Mouse (Mus musculus): ENCODE measurements around the gene Ehhadh. TPM values are rescaled to one million over a fixed set of nuclear protein-coding genes. Genes with fewer than 3 reads are reported as not detected.

Gene Ehhadh
- polyA plus RNA-seq, 1 experiment from 2014 or later = 2.9 TPM

GRCm38 (mm10) chr16:21829711-21830110 is 42.1 kb upstream of the Ehhadh start:
- ATAC-seq (ENCODE audit: insufficient number of reproducible peaks, insufficient read depth, low FRiP score, low read depth) = no peak
- H3K4me3 ChIP-seq (ENCODE audit: low read depth, low read length) = no peak overlapping the region
- H3K4me1 ChIP-seq (ENCODE audit: control insufficient read depth, insufficient read depth, low read length) = no peaks in the 10 kb centered on the region
- H3K4me2 ChIP-seq (replicated peaks; ENCODE audit: low read depth, low read length) = no peak overlapping the region
- no peaks in the 10 kb centered on the region for H3K36me3 ChIP-seq (ENCODE audit: control insufficient read depth, insufficient read depth, low read length)
- WGBS = 37% methylated on average over 5 of the region's 5 CpGs
- H3K27ac ChIP-seq (ENCODE audit: low read length) = no peak overlapping the region
- H3K9me3 ChIP-seq (ENCODE audit: control insufficient read depth, low read depth, low read length) = no peaks in the 10 kb centered on the region
- no peaks in the 10 kb centered on the region for H3K27me3 ChIP-seq (ENCODE audit: control insufficient read depth, insufficient read depth, low read length)
- H3K9ac ChIP-seq (replicated peaks; ENCODE audit: low read depth, low read length) = no peak overlapping the region

DNA sequence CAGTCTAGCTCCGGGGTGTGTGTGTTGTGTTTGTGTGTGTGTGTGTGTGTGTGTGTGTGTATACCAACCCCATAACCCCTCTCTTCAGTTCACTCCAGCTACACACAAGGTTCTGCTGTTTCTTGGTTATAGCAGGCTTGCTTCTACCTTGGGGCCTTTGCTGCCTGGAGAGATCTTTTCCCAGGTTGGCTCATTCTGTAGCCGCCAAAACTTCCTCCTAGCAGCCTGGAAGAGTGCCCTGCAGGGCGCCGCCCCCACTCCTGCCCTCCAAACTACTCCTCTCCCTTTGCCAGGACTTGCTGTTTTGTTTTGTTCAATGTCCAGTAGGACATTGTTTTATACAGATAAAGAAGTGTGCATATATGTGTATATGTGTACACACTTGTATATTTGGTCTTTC is 40.0 kb upstream of the Ehhadh start:
- Histone ChIP-seq H3K4me3 (ENCODE audit: low read depth, low read length) (no peak overlapping the region), H3K27me3 (ENCODE audit: control insufficient read depth, insufficient read depth, low read length) (no peaks in the 10 kb centered on the region), H3K9me3 (ENCODE audit: control insufficient read depth, low read depth, low read length) (no peaks in the 10 kb centered on the region), H3K27ac (ENCODE audit: low read length) (no peak overlapping the region), H3K4me1 (ENCODE audit: control insufficient read depth, insufficient read depth, low read length) (no peaks in the 10 kb centered on the region), H3K36me3 (ENCODE audit: control insufficient read depth, insufficient read depth, low read length) (no peaks in the 10 kb centered on the region), H3K4me2 (replicated peaks; ENCODE audit: low read depth, low read length) (no peak overlapping the region), H3K9ac (replicated peaks; ENCODE audit: low read depth, low read length) (no peak overlapping the region)
- WGBS = 73% methylated on average over 4 of the region's 4 CpGs
- ATAC-seq (ENCODE audit: insufficient number of reproducible peaks, insufficient read depth, low FRiP score, low read depth) = no peak

- no peaks in the 10 kb centered on the region for H3K9me3 ChIP-seq (ENCODE audit: control insufficient read depth, low read depth, low read length)
- H3K9ac ChIP-seq (replicated peaks; ENCODE audit: low read depth, low read length) = no peak overlapping the region
- WGBS = 43% methylated on average over 4 of the region's 4 CpGs
- H3K36me3 ChIP-seq (ENCODE audit: control insufficient read depth, insufficient read depth, low read length) = no peaks in the 10 kb centered on the region
- H3K27ac ChIP-seq (ENCODE audit: low read length) = no peak overlapping the region
- no peaks in the 10 kb centered on the region for H3K27me3 ChIP-seq (ENCODE audit: control insufficient read depth, insufficient read depth, low read length)
- H3K4me3 ChIP-seq (ENCODE audit: low read depth, low read length) = no peak overlapping the region
- no peak for ATAC-seq (ENCODE audit: insufficient number of reproducible peaks, insufficient read depth, low FRiP score, low read depth)
- no peak overlapping the region for H3K4me2 ChIP-seq (replicated peaks; ENCODE audit: low read depth, low read length)
- no peaks in the 10 kb centered on the region for H3K4me1 ChIP-seq (ENCODE audit: control insufficient read depth, insufficient read depth, low read length)
Measured at GRCm38 (mm10) chr16:21827153-21827552, 39.5 kb upstream of the Ehhadh start.

GRCm38 (mm10) chr16:21825612-21826031 is 38.0 kb upstream of the Ehhadh start:
- Histone ChIP-seq H3K36me3 (ENCODE audit: control insufficient read depth, insufficient read depth, low read length) (no peaks in the 10 kb centered on the region), H3K9ac (replicated peaks; ENCODE audit: low read depth, low read length) (no peak overlapping the region), H3K27ac (ENCODE audit: low read length) (no peak overlapping the region), H3K4me1 (ENCODE audit: control insufficient read depth, insufficient read depth, low read length) (no peaks in the 10 kb centered on the region), H3K4me3 (ENCODE audit: low read depth, low read length) (no peak overlapping the region), H3K4me2 (replicated peaks; ENCODE audit: low read depth, low read length) (no peak overlapping the region), H3K27me3 (ENCODE audit: control insufficient read depth, insufficient read depth, low read length) (no peaks in the 10 kb centered on the region), H3K9me3 (ENCODE audit: control insufficient read depth, low read depth, low read length) (no peaks in the 10 kb centered on the region)
- no peak for ATAC-seq (ENCODE audit: insufficient number of reproducible peaks, insufficient read depth, low FRiP score, low read depth)
- 55% methylated on average over 9 of the region's 9 CpGs for WGBS

DNA sequence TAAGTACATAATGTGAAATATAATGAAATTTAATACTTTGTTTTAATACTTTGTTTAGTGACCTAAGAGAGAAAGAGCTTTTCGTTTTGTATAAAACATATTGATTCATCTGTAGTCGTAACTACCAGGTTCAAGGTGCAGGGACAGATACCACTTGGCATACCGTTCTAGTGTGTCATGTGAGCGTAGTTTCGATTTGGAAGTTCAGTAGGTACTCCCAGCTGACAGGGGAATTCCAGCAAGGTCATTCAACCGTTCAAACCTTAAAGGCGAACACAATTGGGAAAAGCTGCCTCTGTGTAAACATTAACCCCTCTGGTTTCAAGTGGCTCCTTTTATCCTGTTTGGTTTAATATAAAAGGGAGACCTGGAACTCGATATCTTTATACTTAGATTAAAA is 31.0 kb upstream of the Ehhadh start:
- no peaks in the 10 kb centered on the region for H3K9me3 ChIP-seq (ENCODE audit: control insufficient read depth, low read depth, low read length)
- no peak overlapping the region for H3K9ac ChIP-seq (replicated peaks; ENCODE audit: low read depth, low read length)
- H3K4me1 ChIP-seq (ENCODE audit: control insufficient read depth, insufficient read depth, low read length) = 0 out of 2 replicates have a peak, but pooled peaks cover 2% of the 10 kb centered on the region
- no peaks in the 10 kb centered on the region for H3K36me3 ChIP-seq (ENCODE audit: control insufficient read depth, insufficient read depth, low read length)
- H3K27me3 ChIP-seq (ENCODE audit: control insufficient read depth, insufficient read depth, low read length) = no peaks in the 10 kb centered on the region
- no peak overlapping the region for H3K4me3 ChIP-seq (ENCODE audit: low read depth, low read length)
- 48% methylated on average over 8 of the region's 8 CpGs for WGBS
- no peak for ATAC-seq (ENCODE audit: insufficient number of reproducible peaks, insufficient read depth, low FRiP score, low read depth)
- H3K4me2 ChIP-seq (replicated peaks; ENCODE audit: low read depth, low read length) = no peak overlapping the region
- H3K27ac ChIP-seq (ENCODE audit: low read length) = no peak overlapping the region

- ATAC-seq (ENCODE audit: insufficient number of reproducible peaks, insufficient read depth, low FRiP score, low read depth) = no peak; the same call in 1 of the 2 replicates
Measured at GRCm38 (mm10) chr16:21818132-21818531, 30.5 kb upstream of the Ehhadh start.

DNA sequence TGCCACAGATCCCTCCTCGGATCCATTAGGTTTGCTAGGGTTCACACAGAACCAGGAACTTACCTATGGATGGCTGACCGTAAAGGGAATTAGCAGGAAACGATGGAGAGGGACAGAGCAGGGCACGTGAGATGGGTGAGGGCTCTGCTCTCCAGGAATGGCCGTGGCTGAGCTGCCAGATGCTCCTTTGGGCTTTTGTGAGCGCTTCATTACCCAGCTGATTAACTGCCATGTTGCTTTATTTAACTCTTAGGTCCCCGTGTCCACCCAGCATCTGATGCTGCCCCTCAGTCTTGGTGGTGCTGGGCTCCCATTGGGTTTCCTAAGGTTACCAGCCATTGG is 28.0 kb upstream of the Ehhadh start:
- H3K4me3 ChIP-seq (ENCODE audit: low read depth, low read length) = no peak overlapping the region
- H3K9me3 ChIP-seq (ENCODE audit: control insufficient read depth, low read depth, low read length) = no peaks in the 10 kb centered on the region

More at GRCm38 (mm10) chr16:21818132-21818531, 30.5 kb upstream of the Ehhadh start:
- Histone ChIP-seq H3K4me3 (ENCODE audit: low read depth, low read length) (no peak overlapping the region), H3K9me3 (ENCODE audit: control insufficient read depth, low read depth, low read length) (no peaks in the 10 kb centered on the region), H3K4me2 (replicated peaks; ENCODE audit: low read depth, low read length) (no peak overlapping the region; the same call in 1 of the 2 replicates), H3K9ac (replicated peaks; ENCODE audit: low read depth, low read length) (no peak overlapping the region), H3K36me3 (ENCODE audit: control insufficient read depth, insufficient read depth, low read length) (no peaks in the 10 kb centered on the region), H3K4me1 (ENCODE audit: control insufficient read depth, insufficient read depth, low read length) (0 out of 2 replicates have a peak, but pooled peaks cover 2% of the 10 kb centered on the region), H3K27ac (ENCODE audit: low read length) (no peak overlapping the region), H3K27me3 (ENCODE audit: control insufficient read depth, insufficient read depth, low read length) (no peaks in the 10 kb centered on the region)
- 34% methylated on average over 9 of the region's 9 CpGs for WGBS

GRCm38 (mm10) chr16:21814861-21815668 is 27.5 kb upstream of the Ehhadh start:
- no peak overlapping the region for H3K4me2 ChIP-seq (replicated peaks; ENCODE audit: low read depth, low read length)
- H3K4me1 ChIP-seq (ENCODE audit: control insufficient read depth, insufficient read depth, low read length) = 0 out of 2 replicates have a peak, but pooled peaks cover 2% of the 10 kb centered on the region
- no peaks in the 10 kb centered on the region for H3K27me3 ChIP-seq (ENCODE audit: control insufficient read depth, insufficient read depth, low read length)
- no peak overlapping the region for H3K27ac ChIP-seq (ENCODE audit: low read length)
- no peaks in the 10 kb centered on the region for H3K36me3 ChIP-seq (ENCODE audit: control insufficient read depth, insufficient read depth, low read length)
- ATAC-seq (ENCODE audit: insufficient number of reproducible peaks, insufficient read depth, low FRiP score, low read depth) = no peak
- no peak overlapping the region for H3K4me3 ChIP-seq (ENCODE audit: low read depth, low read length)
- H3K9ac ChIP-seq (replicated peaks; ENCODE audit: low read depth, low read length) = no peak overlapping the region
- H3K9me3 ChIP-seq (ENCODE audit: control insufficient read depth, low read depth, low read length) = no peaks in the 10 kb centered on the region
- WGBS = 58% methylated on average over 11 of the region's 11 CpGs

More for the DNA sequence above, 28.0 kb upstream of the Ehhadh start:
- no peak overlapping the region for H3K9ac ChIP-seq (replicated peaks; ENCODE audit: low read depth, low read length)
- H3K36me3 ChIP-seq (ENCODE audit: control insufficient read depth, insufficient read depth, low read length) = no peaks in the 10 kb centered on the region
- H3K4me2 ChIP-seq (replicated peaks; ENCODE audit: low read depth, low read length) = no peak overlapping the region
- 0 out of 2 replicates have a peak, but pooled peaks cover 2% of the 10 kb centered on the region for H3K4me1 ChIP-seq (ENCODE audit: control insufficient read depth, insufficient read depth, low read length)
- WGBS = 59% methylated on average over 7 of the region's 7 CpGs
- no peaks in the 10 kb centered on the region for H3K27me3 ChIP-seq (ENCODE audit: control insufficient read depth, insufficient read depth, low read length)
- no peak overlapping the region for H3K27ac ChIP-seq (ENCODE audit: low read length)
- no peak for ATAC-seq (ENCODE audit: insufficient number of reproducible peaks, insufficient read depth, low FRiP score, low read depth)
